Mouse (Mus musculus): Measurements from ENCODE around the gene Pde11a.

Pde11a gene

GRCm38 (mm10) chr2:76158973-76159372, 179.6 kb downstream of the Pde11a start:
- no peak for DNase-seq (ENCODE audit: low spot score)

- no peak for DNase-seq (ENCODE audit: low spot score)
Measured at GRCm38 (mm10) chr2:76141136-76141535, 197.4 kb downstream of the Pde11a start.

- no peak for DNase-seq (ENCODE audit: low spot score)
Measured at GRCm38 (mm10) chr2:76132983-76133382, 205.6 kb downstream of the Pde11a start.

- DNase-seq (ENCODE audit: low spot score), result no peak
Measured at GRCm38 (mm10) chr2:76129933-76130627, 208.5 kb downstream of the Pde11a start.

GRCm38 (mm10) chr2:76129058-76129437, 209.5 kb downstream of the Pde11a start:
- DNase-seq (ENCODE audit: low spot score), result no peak

- no peak for DNase-seq (ENCODE audit: low spot score)
Measured at GRCm38 (mm10) chr2:76128105-76129057, 210.2 kb downstream of the Pde11a start.

GRCm38 (mm10) chr2:76126651-76127050, 211.9 kb downstream of the Pde11a start:
- no peak for DNase-seq (ENCODE audit: low spot score)

- no peak for DNase-seq (ENCODE audit: low spot score)
Measured at GRCm38 (mm10) chr2:76124821-76125220, 213.8 kb downstream of the Pde11a start.

GRCm38 (mm10) chr2:76122167-76122566, 216.4 kb downstream of the Pde11a start:
- no peak for DNase-seq (ENCODE audit: low spot score)

- no peak for DNase-seq (ENCODE audit: low spot score)
Measured at GRCm38 (mm10) chr2:76119848-76120247, 218.7 kb downstream of the Pde11a start.

GRCm38 (mm10) chr2:76118491-76118890, 220.1 kb downstream of the Pde11a start:
- DNase-seq (ENCODE audit: low spot score), result no peak

- DNase-seq (ENCODE audit: low spot score), result no peak
Measured at GRCm38 (mm10) chr2:76117219-76117618, 221.4 kb downstream of the Pde11a start.

- no peak for DNase-seq (ENCODE audit: low spot score)
Measured at GRCm38 (mm10) chr2:76115696-76116095, 222.9 kb downstream of the Pde11a start.

- peak; percentile 27 for DNase-seq (ENCODE audit: low spot score)
Measured at GRCm38 (mm10) chr2:76114734-76115133, 223.8 kb downstream of the Pde11a start.

- no peak for DNase-seq (ENCODE audit: low spot score)
Measured at GRCm38 (mm10) chr2:76109653-76110052, 228.9 kb downstream of the Pde11a start.

- no peak for DNase-seq (ENCODE audit: low spot score)
Measured at GRCm38 (mm10) chr2:76101889-76102602, 236.5 kb downstream of the Pde11a start.

- no peak for DNase-seq (ENCODE audit: low spot score)
Measured at GRCm38 (mm10) chr2:76100597-76100996, 238.0 kb downstream of the Pde11a start.

GRCm38 (mm10) chr2:76099726-76100347, 238.7 kb downstream of the Pde11a start:
- DNase-seq (ENCODE audit: low spot score), result no peak

- DNase-seq (ENCODE audit: low spot score), result no peak
Measured at GRCm38 (mm10) chr2:76098381-76098780, 240.2 kb downstream of the Pde11a start.

GRCm38 (mm10) chr2:76097847-76098246, 240.7 kb downstream of the Pde11a start:
- DNase-seq (ENCODE audit: low spot score), result no peak

GRCm38 (mm10) chr2:76097284-76097683, 241.3 kb downstream of the Pde11a start:
- DNase-seq (ENCODE audit: low spot score), result no peak

- no peak for DNase-seq (ENCODE audit: low spot score)
Measured at GRCm38 (mm10) chr2:76095861-76096260, 242.7 kb downstream of the Pde11a start.
